Mouse (Mus musculus) macrophage (primary cell): Measurements from ENCODE around the gene Nfasc. TPM values are rescaled to one million over a fixed set of nuclear protein-coding genes. Genes with fewer than 3 reads are reported as not detected.

Experiments used
- H3K27ac ChIP-seq: fragments of 350-480 bp; formaldehyde crosslinking; 2 replicates; pipeline ENCODE4 v1.9.0; 2021
- H3K36me3 ChIP-seq: fragments of 350-480 bp; formaldehyde crosslinking; 2 replicates; pipeline ENCODE4 v1.9.0; 2021; ENCODE audit errors: inconsistent target
- H3K4me3 ChIP-seq: fragments of 350-480 bp; formaldehyde crosslinking; 2 replicates; pipeline ENCODE4 v1.9.0; 2021; ENCODE audit errors: inconsistent target
- H3K79me2 ChIP-seq: fragments of 350-480 bp; formaldehyde crosslinking; 2 replicates; pipeline ENCODE4 v1.9.0; 2021; ENCODE audit errors: inconsistent target
- WGBS: methylation state at CpG from one replicate; pipeline ENCODE4 v1.1.7; 2026; ENCODE audit warnings: inconsistent platforms; ENCODE audit not compliant: missing documents; 5-methylcytosine and 5-hydroxymethylcytosine counted together
- polyA plus RNA-seq: library from polyadenylated mRNA; stranded (reverse); fragments of 250-400 nt; gene quantifications from 3 replicates; pipeline ENCODE4 v1.2.4, GENCODE M21; 2018; ENCODE audit warnings: inconsistent platforms

Gene Nfasc
- polyA plus RNA-seq, 1 experiment from 2014 or later = not detected

- Histone ChIP-seq H3K79me2 (no peaks in the 10 kb centered on the region), H3K27ac (no peak overlapping the region), H3K36me3 (no peaks in the 10 kb centered on the region), H3K4me3 (no peak overlapping the region)
- WGBS = 81% methylated on average over 13 of the region's 13 CpGs
Measured at GRCm38 (mm10) chr1:132641049-132641795, 100.4 kb downstream of the Nfasc start.

- Histone ChIP-seq H3K79me2 (no peaks in the 10 kb centered on the region), H3K4me3 (no peak overlapping the region), H3K36me3 (no peaks in the 10 kb centered on the region), H3K27ac (no peak overlapping the region)
- WGBS = 86% methylated on average over 6 of the region's 6 CpGs
Measured at GRCm38 (mm10) chr1:132640256-132640655, 101.3 kb downstream of the Nfasc start.

DNA sequence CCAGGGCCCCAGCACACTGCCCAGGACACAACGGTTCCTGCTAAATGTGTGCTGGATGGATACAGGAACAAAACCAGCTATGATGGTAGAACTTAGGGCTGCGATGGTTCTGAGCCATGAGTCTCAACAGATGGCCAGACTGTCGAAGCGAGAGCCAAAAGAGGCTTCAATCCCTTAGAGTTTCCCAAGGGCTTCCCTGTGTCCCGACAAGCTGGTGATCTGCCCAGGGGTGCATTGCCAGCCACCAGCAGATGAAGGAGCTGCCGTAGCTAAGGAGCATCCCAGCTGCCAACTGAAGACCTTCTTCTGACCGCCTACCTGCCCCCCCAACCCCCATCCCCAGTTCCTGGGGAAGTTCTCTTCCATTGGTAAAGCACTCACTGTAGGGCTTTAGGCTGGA, 104.3 kb downstream of the Nfasc start:
- 83% methylated on average over 7 of the region's 7 CpGs for WGBS

GRCm38 (mm10) chr1:132629611-132630370, 111.8 kb downstream of the Nfasc start:
- Histone ChIP-seq H3K27ac (no peak overlapping the region), H3K79me2 (no peaks in the 10 kb centered on the region), H3K4me3 (no peak overlapping the region), H3K36me3 (no peaks in the 10 kb centered on the region)
- WGBS = 65% methylated on average over 5 of the region's 5 CpGs

More for the DNA sequence above, 104.3 kb downstream of the Nfasc start:
- Histone ChIP-seq H3K36me3 (no peaks in the 10 kb centered on the region), H3K4me3 (no peak overlapping the region), H3K27ac (no peak overlapping the region), H3K79me2 (no peaks in the 10 kb centered on the region)

DNA sequence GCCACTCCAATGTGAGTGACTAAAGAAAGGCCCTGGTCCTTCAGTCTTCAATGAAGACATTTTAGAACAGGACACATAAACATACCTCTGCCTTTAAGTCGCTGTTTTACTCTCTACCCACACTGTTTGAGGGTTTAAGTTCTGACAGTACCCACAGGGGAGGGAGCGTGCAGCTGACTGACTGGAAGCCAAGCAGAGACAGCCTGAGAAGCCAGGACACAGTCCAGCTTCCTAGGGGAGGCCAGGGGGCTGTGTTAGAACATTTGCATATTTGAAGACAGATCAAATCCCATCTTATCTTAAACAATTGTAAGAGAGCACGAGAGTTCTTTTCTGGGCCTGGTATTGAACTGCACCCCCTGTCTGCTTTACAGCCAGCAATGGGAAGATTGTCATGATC, 113.0 kb downstream of the Nfasc start:
- Histone ChIP-seq H3K27ac (no peak overlapping the region), H3K4me3 (no peak overlapping the region), H3K36me3 (no peaks in the 10 kb centered on the region), H3K79me2 (no peaks in the 10 kb centered on the region)
- 67% methylated on average over 3 of the region's 3 CpGs for WGBS

GRCm38 (mm10) chr1:132628183-132628582, 113.4 kb downstream of the Nfasc start:
- Histone ChIP-seq H3K27ac (no peak overlapping the region), H3K36me3 (no peaks in the 10 kb centered on the region), H3K4me3 (no peak overlapping the region), H3K79me2 (no peaks in the 10 kb centered on the region)
- WGBS = 92% methylated on average over 8 of the region's 8 CpGs

DNA sequence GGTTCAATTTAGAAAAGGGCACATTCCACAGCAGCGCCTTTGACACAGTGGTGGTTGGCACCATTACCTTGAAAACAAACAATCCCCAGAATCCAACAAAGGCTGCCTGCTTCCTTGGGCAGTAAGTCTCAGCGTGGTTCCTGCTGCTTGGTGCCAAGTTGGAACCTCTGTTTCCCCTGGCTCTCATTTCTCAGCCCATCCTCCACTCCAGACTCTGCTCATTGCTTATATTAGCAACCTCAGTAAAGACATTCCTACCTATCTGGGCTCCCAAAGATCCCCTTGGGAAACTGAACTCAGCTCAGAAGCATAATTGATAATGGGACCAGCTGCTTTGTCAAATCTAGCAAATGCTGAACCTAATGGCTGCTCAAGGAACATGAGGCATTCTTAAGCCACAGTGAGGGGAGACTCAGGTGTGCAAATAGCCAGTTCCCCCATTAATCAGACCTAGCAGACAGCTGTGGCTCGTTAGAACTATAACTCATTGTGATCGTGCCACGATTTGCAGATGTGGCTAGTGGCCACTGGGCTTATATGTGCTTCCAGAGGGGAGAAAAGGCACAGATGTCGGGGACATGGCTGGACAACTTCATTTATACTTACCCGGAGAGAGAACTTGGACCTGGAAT, 115.4 kb downstream of the Nfasc start:
- no peak overlapping the region for H3K27ac ChIP-seq
- H3K36me3 ChIP-seq = no peaks in the 10 kb centered on the region
- WGBS = 81% methylated on average over 7 of the region's 7 CpGs
- H3K79me2 ChIP-seq = no peaks in the 10 kb centered on the region
- H3K4me3 ChIP-seq = no peak overlapping the region

- no peaks in the 10 kb centered on the region for H3K36me3 ChIP-seq
- 70% methylated on average over 6 of the region's 6 CpGs for WGBS
- H3K4me3 ChIP-seq = no peak overlapping the region
- H3K27ac ChIP-seq = no peak overlapping the region
- no peaks in the 10 kb centered on the region for H3K79me2 ChIP-seq
Measured at GRCm38 (mm10) chr1:132625034-132625433, 116.6 kb downstream of the Nfasc start.

DNA sequence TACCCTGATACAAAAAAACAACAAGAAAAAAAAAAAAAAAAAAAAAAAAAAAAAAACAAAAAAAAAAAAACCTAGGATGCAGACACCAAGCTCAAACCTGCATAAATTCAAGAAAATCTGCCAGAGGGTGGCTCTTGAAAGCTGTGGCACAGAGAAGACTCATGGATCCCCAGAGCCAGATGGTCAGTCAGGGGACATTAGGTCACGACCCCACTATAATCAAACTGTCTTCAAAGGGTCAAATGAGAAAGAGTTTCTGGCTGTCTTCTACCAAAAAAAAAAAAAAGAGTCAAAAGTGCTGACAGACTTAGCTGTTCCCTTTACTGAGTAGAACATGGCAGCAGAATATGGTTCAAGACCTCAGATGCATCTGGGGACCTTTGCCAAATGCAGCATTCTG, 117.1 kb downstream of the Nfasc start:
- no peak overlapping the region for H3K4me3 ChIP-seq
- H3K79me2 ChIP-seq = no peaks in the 10 kb centered on the region
- no peaks in the 10 kb centered on the region for H3K36me3 ChIP-seq
- 67% methylated on average over 1 of the region's 1 CpGs for WGBS
- no peak overlapping the region for H3K27ac ChIP-seq

DNA sequence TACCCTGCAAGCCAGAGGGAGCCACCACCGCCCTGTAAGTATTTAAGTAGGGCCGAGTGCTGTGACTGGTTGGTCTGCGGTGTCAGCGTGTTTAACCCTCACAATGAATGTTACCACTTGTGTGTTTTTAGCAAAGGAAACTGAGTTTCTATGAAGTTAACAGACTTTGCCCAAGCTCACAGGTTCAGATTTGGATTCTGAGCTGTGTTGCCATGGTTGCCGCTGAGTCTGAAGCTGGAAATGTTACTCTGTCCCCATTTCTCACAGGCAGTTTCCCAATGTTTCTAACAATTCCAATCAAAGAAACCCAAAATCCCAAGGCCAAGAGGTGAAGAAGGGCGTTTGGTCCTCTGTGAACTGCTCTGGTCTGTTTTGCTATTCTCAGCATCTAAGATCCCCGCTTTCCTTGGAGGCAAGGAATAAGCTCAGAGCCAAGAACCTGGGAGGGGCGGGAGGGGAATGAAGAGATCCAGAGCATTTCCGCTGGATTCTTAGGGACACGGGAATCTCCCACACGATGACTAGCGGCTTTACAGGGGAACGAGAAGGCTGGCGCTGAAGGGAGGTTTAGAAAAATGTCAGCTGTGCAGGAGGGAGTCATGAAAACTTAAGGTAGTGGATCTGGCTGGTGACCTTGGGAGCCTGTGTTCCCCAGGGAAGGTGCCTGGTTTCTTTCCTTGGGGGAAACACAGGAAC, 117.8 kb downstream of the Nfasc start:
- WGBS = 64% methylated on average over 14 of the region's 14 CpGs
- Histone ChIP-seq H3K27ac (no peak overlapping the region), H3K36me3 (no peaks in the 10 kb centered on the region), H3K4me3 (no peak overlapping the region), H3K79me2 (no peaks in the 10 kb centered on the region)

DNA sequence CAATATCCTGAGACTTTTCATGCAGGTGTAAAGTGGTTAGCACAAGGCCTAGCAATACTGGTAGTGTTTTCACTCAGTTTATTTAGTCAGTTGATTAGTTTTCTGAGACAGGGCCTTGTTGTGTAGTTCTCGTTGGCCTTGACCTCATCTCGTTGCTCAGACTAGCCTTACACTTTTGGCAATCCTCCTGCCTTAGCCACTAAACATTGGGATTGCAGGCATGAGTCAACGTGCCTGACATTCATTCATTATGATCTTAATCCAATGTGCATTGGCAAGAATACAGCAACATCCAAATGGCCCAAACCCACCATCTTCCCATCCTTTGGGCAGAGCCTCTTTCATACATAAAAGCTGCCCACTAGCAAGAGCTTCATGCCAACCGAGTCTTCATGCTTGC, 129.5 kb downstream of the Nfasc start:
- H3K4me3 ChIP-seq = no peak overlapping the region
- no peak overlapping the region for H3K27ac ChIP-seq
- WGBS = 80% methylated on average over 4 of the region's 4 CpGs
- H3K79me2 ChIP-seq = no peaks in the 10 kb centered on the region
- no peaks in the 10 kb centered on the region for H3K36me3 ChIP-seq

DNA sequence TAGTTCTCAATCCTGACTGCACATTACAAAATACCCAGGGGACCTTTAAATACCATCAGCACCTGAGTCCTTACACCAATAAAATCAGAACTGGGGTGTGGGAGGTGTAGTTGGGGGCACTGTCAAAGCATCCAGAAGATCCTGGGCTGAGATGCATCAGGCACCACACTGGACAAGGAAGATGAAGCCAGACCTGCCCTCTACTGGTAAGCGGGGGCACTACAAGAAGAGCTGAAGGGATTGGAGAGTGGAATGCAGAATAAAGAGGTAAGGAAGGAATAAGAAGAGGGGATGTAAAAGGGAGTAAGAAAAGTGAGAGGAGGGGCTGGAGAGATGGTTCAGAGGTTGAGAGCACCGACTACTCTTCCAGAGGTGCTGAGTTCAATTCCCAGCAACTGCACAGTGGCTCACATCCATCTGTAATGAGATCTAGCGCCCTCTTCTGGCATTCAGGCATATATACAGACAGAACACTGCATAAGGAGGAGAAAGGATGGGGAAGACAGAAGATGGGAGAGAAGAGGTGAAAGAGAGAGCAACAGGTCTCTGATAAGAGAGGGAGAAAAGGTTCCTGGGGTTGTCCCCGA, 132.5 kb downstream of the Nfasc start:
- no peaks in the 10 kb centered on the region for H3K79me2 ChIP-seq
- no peak overlapping the region for H3K4me3 ChIP-seq
- 38% methylated on average over 4 of the region's 4 CpGs for WGBS
- H3K27ac ChIP-seq = no peak overlapping the region
- H3K36me3 ChIP-seq = no peaks in the 10 kb centered on the region

DNA sequence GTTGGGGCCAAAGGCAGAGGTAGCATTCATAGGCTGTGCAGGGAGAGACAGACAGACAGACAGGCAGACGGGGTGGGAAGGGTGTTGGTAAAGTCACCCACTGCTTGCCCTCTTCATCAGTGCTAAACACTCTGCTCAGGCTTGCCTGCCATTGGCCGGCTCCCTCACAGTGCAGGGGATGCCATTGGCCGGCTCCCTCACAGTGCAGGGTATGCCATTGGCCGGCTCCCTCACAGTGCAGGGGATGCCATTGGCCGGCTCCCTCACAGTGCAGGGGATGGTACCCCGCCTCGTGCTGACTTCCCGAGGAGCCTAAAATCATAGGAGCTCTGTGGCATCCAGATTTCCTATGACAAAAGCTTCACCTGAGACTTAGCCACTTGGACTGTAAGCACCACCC, 139.4 kb downstream of the Nfasc start:
- H3K27ac ChIP-seq = no peak overlapping the region
- WGBS = 52% methylated on average over 8 of the region's 8 CpGs
- no peak overlapping the region for H3K4me3 ChIP-seq
- H3K36me3 ChIP-seq = no peaks in the 10 kb centered on the region
- H3K79me2 ChIP-seq = no peaks in the 10 kb centered on the region

DNA sequence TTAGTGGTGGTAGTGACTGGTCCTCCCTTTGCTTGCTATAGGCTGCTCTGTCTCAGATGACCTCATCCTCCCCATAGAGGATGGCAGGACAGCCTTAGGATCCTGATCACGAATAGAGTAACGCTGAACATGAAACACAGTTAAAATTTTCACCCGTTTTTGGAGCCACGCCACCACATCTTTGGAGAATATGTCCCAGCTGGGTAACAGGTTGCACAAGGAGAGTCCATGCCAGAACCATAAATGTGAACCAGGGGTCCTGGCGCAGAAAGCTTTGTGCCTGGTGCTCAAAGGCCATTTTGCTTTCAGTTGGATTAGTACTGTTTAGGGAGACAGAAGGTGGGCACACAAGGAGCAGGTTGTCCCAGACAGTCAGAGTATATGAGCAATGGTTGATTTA, 143.6 kb downstream of the Nfasc start:
- Histone ChIP-seq H3K79me2 (no peaks in the 10 kb centered on the region), H3K36me3 (no peaks in the 10 kb centered on the region), H3K27ac (no peak overlapping the region), H3K4me3 (no peak overlapping the region)
- WGBS = 84% methylated on average over 5 of the region's 5 CpGs
